Mouse (Mus musculus): Measurements from ENCODE around the gene Ccrl2. TPM values are rescaled to one million over a fixed set of nuclear protein-coding genes. Genes with fewer than 3 reads are reported as not detected.

Ccrl2 gene
- 1 to 10 TPM; 1.4 to 1.8 TPM for total RNA-seq (2021)
- long read RNA-seq, experiment 1, partial matches to known transcripts, result 0 of 1 reads
- long read RNA-seq, experiment 1, other reads (novel, unspliced or antisense), result 0 of 1 reads
- long read RNA-seq, experiment 2, partial matches to known transcripts, result 0 of 3 reads
- long read RNA-seq, experiment 2, other reads (novel, unspliced or antisense), result 0 of 3 reads

DNA sequence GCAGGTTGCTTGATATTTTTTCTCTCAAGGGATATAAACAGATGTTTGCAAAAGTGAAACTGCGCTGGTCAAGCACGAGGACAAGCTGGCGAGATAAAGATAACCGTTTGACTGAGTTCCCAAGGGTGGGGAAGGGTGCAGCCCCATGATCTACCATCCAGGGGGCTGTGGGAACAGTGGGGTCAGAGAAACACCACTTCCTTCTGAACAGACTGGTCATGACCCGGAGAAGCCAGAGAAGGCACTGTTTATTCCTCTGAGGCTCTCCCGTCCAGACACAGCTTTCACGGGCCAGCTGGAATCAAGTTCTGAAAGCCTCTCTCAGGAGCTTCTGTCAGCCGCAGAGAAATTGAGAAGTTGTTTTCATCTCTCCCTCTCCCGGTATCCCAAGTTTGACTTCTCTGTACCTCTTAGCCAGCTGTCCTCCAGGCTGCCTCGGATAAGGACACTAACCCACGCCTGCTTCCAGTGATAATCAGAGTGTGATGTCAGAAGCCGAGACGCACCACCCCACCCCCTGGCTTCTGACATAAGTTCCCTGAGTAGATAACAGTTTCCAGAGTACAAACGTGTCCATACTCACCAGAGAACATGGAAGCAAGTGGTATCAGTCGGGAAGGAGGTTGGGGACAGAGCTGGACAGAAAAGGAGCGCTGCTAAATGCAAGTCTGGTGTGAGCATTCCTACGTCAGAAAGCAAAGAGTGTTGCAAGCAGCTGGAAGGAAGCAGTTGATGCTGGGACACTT lies at the start of gene Ccrl2:
Gene Ccrl2 (minus strand): TSS at position 722 of the 746 bp plus-strand sequence.
- no peak for DNase-seq (ENCODE audit: low spot score in 2 of 2)

- no peak for DNase-seq (ENCODE audit: low spot score in 2 of 2)
These were observed 46.6 kb upstream of the Ccrl2 start for GRCm38 (mm10) chr9:111103893-111104292.

DNA sequence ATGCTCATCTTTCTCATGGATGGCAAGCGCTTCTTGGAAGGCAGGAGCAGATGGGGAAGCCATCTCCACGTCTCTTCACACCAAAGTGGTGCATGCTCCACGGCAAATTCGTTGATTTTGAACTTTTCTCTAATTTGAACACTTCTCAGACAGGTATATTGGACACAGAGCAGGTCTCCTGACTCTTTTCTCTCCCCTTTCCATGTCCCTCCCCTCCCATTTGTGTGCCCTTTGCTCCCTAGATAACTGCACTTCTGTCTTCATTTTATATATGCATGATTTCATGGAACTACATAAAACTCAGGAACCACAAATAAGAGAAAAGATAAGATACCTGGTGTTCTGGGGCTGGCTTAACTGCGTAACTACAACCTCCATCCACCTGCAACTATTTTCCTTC lies 46.0 kb upstream of the Ccrl2 start:
- DNase-seq (ENCODE audit: low spot score in 2 of 2), result no peak

DNA sequence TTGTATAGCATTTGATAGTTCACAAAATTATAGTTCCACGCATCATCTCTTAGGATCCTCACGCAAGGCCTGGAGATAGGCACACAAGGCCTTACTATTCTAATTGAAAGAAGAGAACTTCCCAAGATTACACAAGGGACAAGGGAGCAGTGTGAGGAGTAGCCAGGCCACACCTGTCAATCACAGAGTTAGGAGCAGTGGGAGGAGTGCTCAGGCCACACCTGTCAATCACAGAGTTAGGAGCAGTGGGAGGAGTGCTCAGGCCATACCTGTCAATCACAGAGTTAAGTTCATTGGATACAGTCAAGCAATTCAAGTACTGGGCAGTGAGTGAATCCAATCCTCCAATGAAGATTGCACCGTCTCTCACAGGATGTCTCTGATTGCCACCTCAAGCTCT lies 43.1 kb upstream of the Ccrl2 start:
- no peak for DNase-seq (ENCODE audit: low spot score in 2 of 2)

DNA sequence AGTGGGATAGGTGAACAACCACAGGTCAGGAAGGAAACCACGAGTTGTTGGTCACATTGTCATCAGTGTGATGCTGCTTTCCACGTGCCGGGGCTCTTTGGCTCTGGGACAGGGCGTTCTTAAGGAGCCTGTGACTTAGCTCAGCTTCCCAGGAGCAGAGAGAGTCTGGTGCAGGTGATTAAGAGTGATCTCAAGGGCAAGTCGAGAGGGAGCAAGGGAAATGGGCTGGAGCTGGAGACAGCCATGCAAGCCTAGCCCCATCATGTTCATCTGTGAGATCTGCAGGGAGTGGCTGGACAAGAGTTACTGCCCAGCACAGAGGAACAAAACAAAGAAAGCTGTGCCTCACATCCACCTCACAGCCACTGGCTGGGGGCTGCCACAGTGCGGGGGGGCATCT lies 40.2 kb upstream of the Ccrl2 start:
- no peak for DNase-seq (ENCODE audit: low spot score in 2 of 2)

DNA sequence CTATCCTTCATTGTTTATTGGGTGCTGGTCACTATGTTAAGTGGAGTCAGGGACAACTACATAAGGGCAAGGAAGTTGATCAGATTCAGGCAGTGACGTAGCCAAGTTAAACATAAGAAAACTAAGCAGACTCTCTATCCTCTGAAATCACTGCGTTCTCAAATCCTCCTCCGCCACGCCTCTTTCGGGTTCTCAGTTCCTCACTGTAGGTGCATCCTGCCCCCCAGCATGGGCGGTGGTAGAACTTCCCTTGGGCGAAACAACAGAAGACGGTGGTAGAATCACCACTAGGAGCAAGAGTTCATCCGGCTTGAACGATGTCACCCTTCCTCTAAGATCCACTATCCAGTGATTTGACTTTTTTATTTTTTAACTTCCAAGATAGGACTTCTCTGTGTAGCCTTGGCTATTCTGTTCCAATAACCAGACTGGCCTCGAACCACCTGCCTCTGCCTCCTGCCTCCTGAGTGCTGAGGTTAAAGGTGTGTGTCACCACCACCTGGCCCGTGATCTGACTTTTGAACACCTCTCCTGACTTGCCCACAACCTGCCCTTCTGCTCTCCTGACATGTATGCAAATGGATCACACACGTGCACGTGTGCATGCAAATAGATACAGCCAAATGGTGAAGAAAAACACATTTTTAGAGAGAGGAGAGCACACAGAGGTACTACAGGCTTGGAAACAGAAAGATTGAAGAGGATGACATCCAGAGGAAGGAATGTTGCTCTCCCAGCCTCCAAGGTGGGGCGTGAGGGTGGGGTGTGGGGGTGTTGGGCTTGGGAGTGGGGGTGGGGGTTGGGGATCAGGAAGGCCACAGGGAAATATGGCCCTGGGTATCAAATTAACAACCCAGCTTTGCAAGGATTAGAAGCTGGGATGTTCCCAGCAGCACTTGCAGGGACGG lies 39.4 kb upstream of the Ccrl2 start:
- no peak for DNase-seq (ENCODE audit: low spot score in 2 of 2)

GRCm38 (mm10) chr9:111095710-111096109 lies 38.4 kb upstream of the Ccrl2 start:
- DNase-seq (ENCODE audit: low spot score in 2 of 2), result no peak

- no peak for DNase-seq (ENCODE audit: low spot score in 2 of 2)
These were observed 37.3 kb upstream of the Ccrl2 start for GRCm38 (mm10) chr9:111094626-111095025.

GRCm38 (mm10) chr9:111093094-111093493 lies 35.8 kb upstream of the Ccrl2 start:
- DNase-seq (ENCODE audit: low spot score in 2 of 2), result no peak

DNA sequence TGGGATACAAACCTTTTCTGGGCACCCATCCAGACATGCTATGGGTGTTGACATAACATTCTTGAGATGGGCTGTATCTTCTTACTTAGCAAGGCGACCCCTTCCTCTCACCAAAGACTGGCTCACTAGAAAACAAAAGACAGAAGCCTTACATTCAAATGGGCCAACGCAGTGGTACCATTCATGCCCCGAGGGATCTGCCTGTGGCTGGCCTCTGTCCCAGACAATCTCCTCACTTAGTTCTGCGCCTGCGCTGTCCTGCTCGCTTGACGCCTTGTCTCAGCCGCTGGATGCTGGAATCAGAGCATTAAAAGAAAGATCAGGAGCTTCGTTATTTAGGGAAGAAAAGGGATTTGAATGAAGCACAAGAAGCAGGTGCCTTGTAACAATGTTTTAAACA lies 35.3 kb upstream of the Ccrl2 start:
- DNase-seq (ENCODE audit: low spot score in 2 of 2), result no peak

DNA sequence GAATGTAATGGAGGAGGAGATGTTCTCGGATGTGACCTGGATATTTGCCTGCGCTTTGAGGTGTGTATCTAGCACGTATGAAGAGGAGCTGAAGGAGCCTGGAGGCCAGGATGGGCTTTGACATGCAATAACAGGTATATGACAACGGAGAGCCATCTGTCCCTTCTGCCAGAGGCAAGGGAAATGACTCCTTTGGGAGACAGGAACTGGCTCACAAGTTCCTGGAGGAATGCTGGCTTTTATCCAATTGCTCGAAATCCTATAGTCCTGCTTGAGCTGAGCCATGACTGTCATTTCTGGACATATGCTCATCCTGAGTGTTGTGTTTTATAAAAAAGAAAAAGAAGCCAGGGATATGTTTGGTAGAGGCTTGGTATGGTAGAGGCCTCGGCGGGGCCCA lies 31.6 kb upstream of the Ccrl2 start:
- DNase-seq (ENCODE audit: low spot score in 2 of 2), result no peak

GRCm38 (mm10) chr9:111087960-111088359 lies 30.6 kb upstream of the Ccrl2 start:
- no peak for DNase-seq (ENCODE audit: low spot score in 2 of 2)

GRCm38 (mm10) chr9:111086995-111087606 lies 29.8 kb upstream of the Ccrl2 start:
- no peak for DNase-seq (ENCODE audit: low spot score in 2 of 2)

DNA sequence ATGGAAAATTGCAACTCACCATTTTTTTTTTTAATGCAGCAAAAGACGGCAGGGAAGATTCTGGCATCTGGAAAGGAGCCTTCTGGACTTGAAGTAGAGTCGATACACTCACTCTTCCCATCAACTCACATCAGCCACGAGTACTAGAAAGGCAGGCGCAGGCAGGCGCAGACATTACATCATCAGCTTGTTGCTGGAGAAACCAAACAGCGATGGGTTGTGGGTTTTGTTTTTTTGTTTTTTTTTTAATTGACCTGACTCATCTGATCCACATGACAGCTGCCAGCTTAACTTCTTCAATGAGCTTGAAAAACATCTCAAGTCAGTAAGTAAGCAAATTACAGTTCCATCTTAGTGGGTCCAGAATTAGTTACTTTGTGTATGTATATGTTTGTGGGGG lies 28.8 kb upstream of the Ccrl2 start:
- DNase-seq (ENCODE audit: low spot score in 2 of 2), result no peak

DNA sequence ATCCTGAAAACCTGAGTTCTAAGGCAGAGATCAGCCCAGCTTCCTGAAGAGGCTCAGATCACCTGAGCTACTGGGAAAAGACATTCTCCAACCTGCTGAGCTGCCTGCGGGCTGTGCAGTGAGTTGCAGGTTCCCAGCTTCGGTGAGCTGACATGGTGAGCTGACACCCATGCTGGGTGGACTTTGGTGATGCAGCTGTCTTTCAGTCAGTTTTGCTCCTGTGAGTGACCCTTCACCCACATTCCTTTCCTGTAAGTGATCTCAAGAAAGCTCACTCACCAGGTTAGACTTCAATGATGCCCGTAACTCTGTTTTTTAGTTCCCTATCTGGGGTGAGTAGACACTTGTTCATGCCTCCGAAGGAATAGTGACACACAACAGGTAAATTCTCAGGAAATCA lies 28.0 kb upstream of the Ccrl2 start:
- DNase-seq (ENCODE audit: low spot score in 2 of 2), result no peak

- no peak for DNase-seq (ENCODE audit: low spot score in 2 of 2)
These were observed 24.4 kb upstream of the Ccrl2 start for GRCm38 (mm10) chr9:111081765-111082164.

GRCm38 (mm10) chr9:111080801-111081200 lies 23.5 kb upstream of the Ccrl2 start:
- no peak for DNase-seq (ENCODE audit: low spot score in 2 of 2)

- DNase-seq (ENCODE audit: low spot score in 2 of 2), result no peak
These were observed 20.4 kb upstream of the Ccrl2 start for GRCm38 (mm10) chr9:111077745-111078144.

DNA sequence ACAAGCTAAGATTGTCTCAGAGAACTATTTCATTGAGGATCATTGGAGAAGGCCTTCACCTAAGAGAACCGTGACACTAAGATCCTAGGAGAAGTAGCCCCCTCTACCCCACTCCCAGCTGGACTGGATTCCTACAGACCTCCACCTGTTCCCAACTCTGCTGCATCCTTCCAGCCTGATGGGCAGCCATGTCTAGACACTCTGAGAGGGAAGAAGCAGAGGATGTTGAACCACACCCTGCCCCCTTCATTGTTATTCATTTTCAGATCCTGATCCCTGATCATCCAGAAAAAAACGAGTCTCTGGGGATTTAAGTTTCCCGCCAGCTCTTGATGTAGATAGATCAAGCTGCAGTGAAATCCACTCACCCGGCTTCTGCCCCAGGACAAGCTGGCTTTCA lies 15.7 kb upstream of the Ccrl2 start:
- DNase-seq (ENCODE audit: low spot score in 2 of 2), result no peak

- no peak for DNase-seq (ENCODE audit: low spot score in 2 of 2)
These were observed 14.9 kb upstream of the Ccrl2 start for GRCm38 (mm10) chr9:111072175-111072574.

DNA sequence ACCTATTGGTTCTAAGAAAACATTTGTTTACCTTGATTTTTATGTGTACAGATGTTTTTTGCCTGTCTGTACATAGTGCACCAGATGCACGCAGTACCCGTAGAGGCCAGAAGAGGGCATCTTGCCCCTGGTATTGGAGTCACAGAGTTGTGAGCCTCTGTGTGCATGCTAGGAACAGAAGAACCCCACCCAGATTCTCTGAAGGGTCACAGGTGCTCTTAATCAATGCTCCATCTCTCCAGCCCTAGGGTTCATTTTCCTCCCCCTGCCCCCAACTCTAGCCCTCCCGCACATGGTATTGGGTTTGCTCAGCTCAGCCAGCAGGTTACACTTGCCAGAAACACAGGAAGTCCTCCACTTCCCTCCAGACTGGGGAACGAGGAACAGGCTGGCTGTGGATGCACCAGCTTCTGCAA lies 13.2 kb upstream of the Ccrl2 start:
- peak in 1 of 2 experiments; percentile 52 for DNase-seq (ENCODE audit: low spot score in 2 of 2)

- no peak for DNase-seq (ENCODE audit: low spot score in 2 of 2)
These were observed 9.7 kb upstream of the Ccrl2 start for GRCm38 (mm10) chr9:111067052-111067451.
